Mouse (Mus musculus): Measurements from ENCODE around the gene Rab34.

GRCm38 (mm10) chr11:78170306-78170705 is 17.9 kb upstream of the Rab34 start:
- TF ChIP-seq POLR2A (IDR thresholded peaks at IDR 0.05; ENCODE audit: borderline replicate concordance, extremely low read depth, insufficient read depth, insufficient read length, poor library complexity, severe bottlenecking): no peak
- TF ChIP-seq CTCF (IDR thresholded peaks at IDR 0.05; ENCODE audit: borderline replicate concordance, extremely low read depth, insufficient read depth, insufficient read length): no peak
